Mouse (Mus musculus): Measurements from ENCODE around the gene Trim44. TPM values are rescaled to one million over a fixed set of nuclear protein-coding genes. Genes with fewer than 3 reads are reported as not detected.
A peak's percentile ranks its signal among the peaks of the same experiment; 100 is the strongest.

Trim44 gene
- polyA plus RNA-seq, 1 experiment from 2014 or later = 23.6 TPM

GRCm38 (mm10) chr2:102399864-102400604, 7.6 kb downstream of the Trim44 start:
- WGBS = 37% methylated on average over 48 of the region's 48 CpGs
- no peak for DNase-seq (ENCODE audit: low spot score)
- Histone ChIP-seq H3K9me3 (no peaks in the 10 kb centered on the region), H3K27ac (peak overlapping the region; percentile 97), H3K27me3 (ENCODE audit: insufficient read depth, poor library complexity, severe bottlenecking) (no peaks in the 10 kb centered on the region), H3K4me3 (peak overlapping the region; percentile 80), H3K4me1 (peaks cover 28% of the 10 kb centered on the region), H3K36me3 (no peaks in the 10 kb centered on the region)

GRCm38 (mm10) chr2:102396493-102396892, 11.1 kb downstream of the Trim44 start:
- 0 out of 2 replicates have a peak, but pooled peaks cover 3% of the 10 kb centered on the region for H3K36me3 ChIP-seq
- no peak overlapping the region for H3K27ac ChIP-seq
- no peak for DNase-seq (ENCODE audit: low spot score)
- WGBS = 34% methylated on average over 1 of the region's 1 CpGs
- no peak overlapping the region for H3K4me3 ChIP-seq
- H3K27me3 ChIP-seq (ENCODE audit: insufficient read depth, poor library complexity, severe bottlenecking) = no peaks in the 10 kb centered on the region
- H3K9me3 ChIP-seq = no peaks in the 10 kb centered on the region
- peaks cover 28% of the 10 kb centered on the region for H3K4me1 ChIP-seq

- no peak for DNase-seq (ENCODE audit: low spot score)
- Histone ChIP-seq H3K4me1 (0 out of 2 replicates have a peak, but pooled peaks cover 4% of the 10 kb centered on the region), H3K4me3 (no peak overlapping the region), H3K9me3 (no peaks in the 10 kb centered on the region), H3K27me3 (ENCODE audit: insufficient read depth, poor library complexity, severe bottlenecking) (no peaks in the 10 kb centered on the region), H3K36me3 (0 out of 2 replicates have a peak, but pooled peaks cover 3% of the 10 kb centered on the region), H3K27ac (no peak overlapping the region)
- WGBS = 77% methylated on average over 1 of the region's 1 CpGs
These were observed 14.2 kb downstream of the Trim44 start for GRCm38 (mm10) chr2:102393457-102393856.

- Histone ChIP-seq H3K9me3 (no peaks in the 10 kb centered on the region), H3K27ac (no peak overlapping the region), H3K27me3 (ENCODE audit: insufficient read depth, poor library complexity, severe bottlenecking) (no peaks in the 10 kb centered on the region), H3K36me3 (peaks cover 6% of the 10 kb centered on the region; the same call in 1 of the 2 replicates), H3K4me3 (no peak overlapping the region), H3K4me1 (peaks cover 23% of the 10 kb centered on the region)
- DNase-seq (ENCODE audit: low spot score) = no peak
These were observed 22.2 kb downstream of the Trim44 start for GRCm38 (mm10) chr2:102385328-102385902.

DNA sequence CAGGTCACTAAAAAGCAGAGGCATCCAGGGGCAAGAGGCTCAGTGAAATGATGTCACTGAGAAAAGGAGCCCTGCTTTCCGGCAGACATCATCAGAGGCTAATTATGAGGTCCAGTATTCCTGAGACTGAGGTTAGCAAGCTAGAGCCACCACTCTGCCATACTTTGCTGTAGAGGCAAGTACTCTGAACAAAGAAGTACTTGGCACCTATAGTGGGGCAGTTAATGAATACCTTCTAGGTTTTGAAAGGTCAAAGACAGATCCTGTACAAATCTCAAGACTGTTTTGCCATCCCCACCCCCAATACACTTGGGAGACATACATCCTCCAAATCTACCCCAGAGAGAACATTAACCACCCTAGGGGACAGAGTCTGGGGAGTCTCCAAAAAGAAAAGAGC, 23.1 kb downstream of the Trim44 start:
- H3K4me1 ChIP-seq = peaks cover 26% of the 10 kb centered on the region
- no peaks in the 10 kb centered on the region for H3K27me3 ChIP-seq (ENCODE audit: insufficient read depth, poor library complexity, severe bottlenecking)
- no peak for DNase-seq (ENCODE audit: low spot score)
- peaks cover 9% of the 10 kb centered on the region; the same call in 1 of the 2 replicates for H3K36me3 ChIP-seq
- no peak overlapping the region for H3K4me3 ChIP-seq
- 50% methylated on average over 1 of the region's 1 CpGs for WGBS
- H3K27ac ChIP-seq = no peak overlapping the region
- H3K9me3 ChIP-seq = no peaks in the 10 kb centered on the region

DNA sequence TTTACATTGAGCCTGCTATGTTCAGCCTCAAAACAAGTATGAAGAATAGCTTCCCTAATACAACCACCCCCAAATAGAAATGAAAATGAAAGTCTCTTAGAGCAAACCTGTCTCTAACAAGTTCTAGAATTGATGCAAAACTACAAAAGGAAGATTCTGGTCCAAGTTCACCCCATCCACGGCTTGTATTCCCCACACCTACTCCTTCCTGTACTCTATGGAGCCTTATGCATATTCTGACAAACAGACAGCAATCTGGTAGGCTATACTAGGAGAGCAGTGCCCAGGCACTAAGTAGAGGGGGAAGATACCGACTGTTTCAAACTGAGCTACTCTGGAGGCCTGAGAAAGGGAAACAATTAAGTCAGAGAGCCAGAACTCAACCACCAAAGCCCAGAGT, 23.6 kb downstream of the Trim44 start:
- Histone ChIP-seq H3K4me1 (peaks cover 28% of the 10 kb centered on the region), H3K36me3 (peaks cover 9% of the 10 kb centered on the region; the same call in 1 of the 2 replicates), H3K4me3 (no peak overlapping the region), H3K9me3 (no peaks in the 10 kb centered on the region), H3K27ac (no peak overlapping the region), H3K27me3 (ENCODE audit: insufficient read depth, poor library complexity, severe bottlenecking) (no peaks in the 10 kb centered on the region)
- no peak for DNase-seq (ENCODE audit: low spot score)
- 55% methylated on average over 2 of the region's 2 CpGs for WGBS

DNA sequence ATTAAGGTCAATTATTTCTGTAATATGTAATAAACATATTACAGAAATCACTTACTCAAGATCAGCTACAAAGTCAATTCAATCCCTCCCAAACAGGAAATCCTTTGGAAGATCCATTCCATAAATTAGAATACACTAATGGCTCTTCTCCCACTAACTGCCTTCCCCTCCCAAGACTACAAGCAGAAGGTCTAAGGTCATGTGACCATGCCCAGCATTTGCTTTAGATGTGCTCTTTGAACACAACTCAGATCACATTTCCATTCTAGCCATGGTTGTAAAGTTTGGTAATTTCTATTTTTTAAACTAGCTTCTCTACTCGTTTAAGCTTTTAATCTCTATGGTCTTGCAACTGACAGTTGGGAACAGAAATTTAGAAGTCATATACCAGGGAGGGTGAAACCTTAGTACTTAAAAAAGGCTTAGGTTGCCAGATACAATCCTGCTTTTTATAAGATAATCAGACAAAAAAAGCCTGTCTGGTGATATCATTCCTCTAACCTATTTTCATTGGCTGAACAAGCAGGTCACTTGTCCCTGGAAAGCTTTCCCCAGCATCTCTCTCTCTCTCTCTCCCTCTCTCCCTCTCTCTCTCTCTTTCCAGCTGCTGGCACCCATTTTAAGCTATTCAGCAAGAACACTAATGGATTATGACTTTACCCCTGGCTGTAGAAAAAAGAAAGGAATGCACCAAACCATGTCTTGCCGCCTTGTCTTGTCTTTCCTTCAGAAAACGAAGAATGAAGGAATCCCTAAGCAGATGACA, 24.4 kb downstream of the Trim44 start:
- Histone ChIP-seq H3K27ac (no peak overlapping the region), H3K9me3 (no peaks in the 10 kb centered on the region), H3K4me3 (no peak overlapping the region), H3K36me3 (peaks cover 9% of the 10 kb centered on the region; the same call in 1 of the 2 replicates), H3K27me3 (ENCODE audit: insufficient read depth, poor library complexity, severe bottlenecking) (no peaks in the 10 kb centered on the region), H3K4me1 (peaks cover 31% of the 10 kb centered on the region)
- no peak for DNase-seq (ENCODE audit: low spot score)
- WGBS = 67% methylated on average over 3 of the region's 3 CpGs

DNA sequence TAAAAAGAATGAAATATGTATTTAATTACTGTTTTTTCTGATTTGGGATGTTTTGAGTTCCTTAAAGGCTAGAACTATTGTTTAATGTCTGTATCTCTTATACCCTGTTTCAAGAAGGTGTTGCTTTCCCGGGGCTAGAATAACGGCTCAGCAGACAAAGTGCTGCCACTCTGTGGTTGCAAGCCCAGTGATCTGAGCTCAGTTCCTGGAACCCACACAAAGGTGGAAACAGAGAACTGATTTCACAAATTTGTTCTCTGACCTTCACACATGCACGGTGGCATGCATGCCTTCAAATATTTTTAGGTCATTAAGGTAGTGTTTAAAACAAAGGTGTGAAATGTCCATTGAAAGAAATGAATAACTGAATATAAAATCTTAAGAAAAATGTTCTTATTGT, 25.1 kb downstream of the Trim44 start:
- Histone ChIP-seq H3K4me3 (no peak overlapping the region), H3K9me3 (no peaks in the 10 kb centered on the region), H3K36me3 (peaks cover 8% of the 10 kb centered on the region; the same call in 1 of the 2 replicates), H3K4me1 (peaks cover 31% of the 10 kb centered on the region), H3K27ac (no peak overlapping the region), H3K27me3 (ENCODE audit: insufficient read depth, poor library complexity, severe bottlenecking) (no peaks in the 10 kb centered on the region)
- DNase-seq (ENCODE audit: low spot score) = no peak
- WGBS = 67% methylated on average over 3 of the region's 3 CpGs

DNA sequence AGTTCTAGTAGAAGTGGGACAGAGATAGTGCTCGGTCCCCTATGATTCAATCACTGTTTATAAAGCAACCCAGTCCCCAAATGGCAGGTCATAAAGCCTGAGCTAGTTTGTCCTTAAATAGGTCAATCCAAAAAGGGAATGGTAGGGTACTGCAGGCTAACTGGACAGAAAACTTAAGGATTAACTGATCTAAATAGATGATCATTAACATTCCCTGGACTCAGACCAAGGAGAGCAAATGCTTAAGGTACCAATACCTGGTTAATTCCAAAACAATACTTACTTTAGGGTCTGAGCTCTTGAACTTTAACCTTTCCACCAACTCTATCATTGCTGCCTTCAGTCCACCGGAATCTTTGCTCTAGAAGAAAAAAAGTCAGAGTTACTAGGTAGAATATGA, 27.0 kb downstream of the Trim44 start:
- Histone ChIP-seq H3K27ac (no peak overlapping the region), H3K36me3 (peaks cover 15% of the 10 kb centered on the region; the same call in 1 of the 2 replicates), H3K4me3 (no peak overlapping the region), H3K27me3 (ENCODE audit: insufficient read depth, poor library complexity, severe bottlenecking) (no peaks in the 10 kb centered on the region), H3K4me1 (peaks cover 31% of the 10 kb centered on the region), H3K9me3 (no peaks in the 10 kb centered on the region)
- WGBS = 89% methylated on average over 2 of the region's 2 CpGs
- DNase-seq (ENCODE audit: low spot score) = no peak

GRCm38 (mm10) chr2:102378928-102379327, 28.7 kb downstream of the Trim44 start:
- 46% methylated on average over 1 of the region's 1 CpGs for WGBS
- no peaks in the 10 kb centered on the region for H3K27me3 ChIP-seq (ENCODE audit: insufficient read depth, poor library complexity, severe bottlenecking)
- H3K4me1 ChIP-seq = peaks cover 22% of the 10 kb centered on the region
- peak overlapping the region; percentile 62; the same call in 1 of the 2 replicates for H3K27ac ChIP-seq
- H3K4me3 ChIP-seq = no peak overlapping the region
- DNase-seq (ENCODE audit: low spot score) = no peak
- peaks cover 15% of the 10 kb centered on the region; the same call in 1 of the 2 replicates for H3K36me3 ChIP-seq
- no peaks in the 10 kb centered on the region for H3K9me3 ChIP-seq

- no peaks in the 10 kb centered on the region for H3K9me3 ChIP-seq
- no peak for DNase-seq (ENCODE audit: low spot score)
- no peak overlapping the region; the same call in 1 of the 2 replicates for H3K27ac ChIP-seq
- H3K4me3 ChIP-seq = no peak overlapping the region
- H3K27me3 ChIP-seq (ENCODE audit: insufficient read depth, poor library complexity, severe bottlenecking) = no peaks in the 10 kb centered on the region
- peaks cover 16% of the 10 kb centered on the region; the same call in 1 of the 2 replicates for H3K4me1 ChIP-seq
- 91% methylated on average over 1 of the region's 1 CpGs for WGBS
- peaks cover 15% of the 10 kb centered on the region; the same call in 1 of the 2 replicates for H3K36me3 ChIP-seq
These were observed 29.2 kb downstream of the Trim44 start for GRCm38 (mm10) chr2:102378381-102378780.

DNA sequence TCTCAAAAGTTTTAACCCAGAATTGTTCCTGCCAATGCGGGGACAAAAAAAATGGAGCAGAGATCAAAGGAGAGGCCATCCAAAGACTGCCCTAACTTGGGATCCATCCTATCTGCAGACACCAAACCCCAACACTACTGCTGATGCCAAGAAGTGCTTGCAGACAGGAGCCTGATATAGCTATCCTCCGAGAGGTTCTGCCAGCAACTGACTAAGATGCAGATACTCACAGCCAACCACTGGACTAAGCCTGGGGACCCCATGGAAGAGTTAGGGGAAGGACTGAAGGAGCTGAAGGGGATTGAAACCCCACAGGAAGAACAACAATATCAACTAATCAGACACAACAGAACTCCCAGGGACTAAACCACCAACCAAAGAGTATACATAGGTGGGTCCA, 30.3 kb downstream of the Trim44 start:
- Histone ChIP-seq H3K36me3 (peaks cover 15% of the 10 kb centered on the region; the same call in 1 of the 2 replicates), H3K4me3 (no peak overlapping the region), H3K9me3 (no peaks in the 10 kb centered on the region), H3K4me1 (peaks cover 14% of the 10 kb centered on the region; the same call in 1 of the 2 replicates), H3K27ac (no peak overlapping the region), H3K27me3 (ENCODE audit: insufficient read depth, poor library complexity, severe bottlenecking) (no peaks in the 10 kb centered on the region)
- no peak for DNase-seq (ENCODE audit: low spot score)
- 85% methylated on average over 2 of the region's 2 CpGs for WGBS

Data from heart, embryonic 10.5 days (tissue).